Mouse (Mus musculus): ENCODE data around the gene Arhgap27. TPM values are rescaled to one million over a fixed set of nuclear protein-coding genes. Genes with fewer than 3 reads are reported as not detected.
A peak's percentile ranks its signal among the peaks of the same experiment; 100 is the strongest.

Arhgap27 gene
- polyA plus RNA-seq, 1 experiment from 2014 or later = 8.5 TPM

DNA sequence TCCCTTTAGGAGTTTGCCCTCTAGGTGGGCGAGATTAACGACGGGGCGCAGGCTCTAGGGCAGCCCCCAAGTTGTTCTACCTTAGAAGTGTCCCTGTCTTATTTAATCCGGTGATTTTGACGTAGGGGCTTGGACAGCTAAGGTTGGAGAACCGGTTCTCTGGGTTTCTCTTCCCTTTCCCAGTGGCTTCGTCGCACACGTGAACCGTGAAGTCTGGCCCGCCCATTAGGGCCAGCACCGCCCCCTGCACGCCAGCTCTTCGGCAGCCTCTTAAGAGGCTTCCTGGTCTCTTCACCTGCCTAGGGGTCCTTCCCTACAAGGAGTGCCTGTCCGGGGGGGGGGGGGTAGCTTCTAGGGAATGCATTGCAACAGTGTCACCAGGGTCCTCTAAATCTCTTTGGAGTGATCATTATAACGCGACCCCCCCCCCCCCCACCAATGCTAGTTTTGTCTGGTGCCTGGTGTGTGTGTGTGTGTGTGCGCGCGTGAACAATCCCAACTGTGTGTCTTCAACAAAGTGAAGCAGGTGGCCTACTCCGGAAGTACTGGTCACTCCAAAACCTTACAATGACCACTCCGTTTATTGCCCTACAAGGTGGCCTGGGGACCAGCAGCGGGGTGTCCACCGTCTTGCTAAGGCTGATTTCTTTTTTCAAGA, 2.0 kb downstream of the Arhgap27 start:
- Histone ChIP-seq H3K4me2 (ENCODE audit: low read depth, low read length) (peak overlapping the region; percentile 94), H3K9ac (ENCODE audit: low read length) (no peak overlapping the region), H3K9me3 (replicated peaks; ENCODE audit: control insufficient read depth, low read length) (no peaks in the 10 kb centered on the region), H3K27ac (ENCODE audit: low read length) (0 out of 2 replicates have a peak overlapping the region, but pooled peaks have one; percentile 29), H3K27me3 (ENCODE audit: control insufficient read depth, insufficient read depth, low read length) (peaks cover 25% of the 10 kb centered on the region), H3K4me1 (ENCODE audit: control insufficient read depth, insufficient read depth, low read length) (peaks cover 37% of the 10 kb centered on the region), H3K36me3 (ENCODE audit: control insufficient read depth, insufficient read depth) (no peaks in the 10 kb centered on the region), H3K4me3 (ENCODE audit: low read length) (peak overlapping the region; percentile 56)
- ATAC-seq (replicated peaks; ENCODE audit: extremely low read depth, insufficient read depth, low FRiP score) = no peak
- 6% methylated on average over 25 of the region's 25 CpGs for WGBS

- H3K4me1 ChIP-seq (ENCODE audit: control insufficient read depth, insufficient read depth, low read length) = peaks cover 40% of the 10 kb centered on the region
- peaks cover 25% of the 10 kb centered on the region for H3K27me3 ChIP-seq (ENCODE audit: control insufficient read depth, insufficient read depth, low read length)
- peak overlapping the region; percentile 56 for H3K4me3 ChIP-seq (ENCODE audit: low read length)
- H3K27ac ChIP-seq (ENCODE audit: low read length) = no peak overlapping the region
- peak overlapping the region; percentile 94 for H3K4me2 ChIP-seq (ENCODE audit: low read depth, low read length)
- H3K9me3 ChIP-seq (replicated peaks; ENCODE audit: control insufficient read depth, low read length) = no peaks in the 10 kb centered on the region
- H3K9ac ChIP-seq (ENCODE audit: low read length) = peak overlapping the region; percentile 78
- no peaks in the 10 kb centered on the region for H3K36me3 ChIP-seq (ENCODE audit: control insufficient read depth, insufficient read depth)
- WGBS = 4% methylated on average over 48 of the region's 48 CpGs
- 0 out of 2 replicates have a peak, but pooled peaks have one; percentile 0 for ATAC-seq (replicated peaks; ENCODE audit: extremely low read depth, insufficient read depth, low FRiP score)
Observed at GRCm38 (mm10) chr11:103360661-103361081, 2.8 kb downstream of the Arhgap27 start.

DNA sequence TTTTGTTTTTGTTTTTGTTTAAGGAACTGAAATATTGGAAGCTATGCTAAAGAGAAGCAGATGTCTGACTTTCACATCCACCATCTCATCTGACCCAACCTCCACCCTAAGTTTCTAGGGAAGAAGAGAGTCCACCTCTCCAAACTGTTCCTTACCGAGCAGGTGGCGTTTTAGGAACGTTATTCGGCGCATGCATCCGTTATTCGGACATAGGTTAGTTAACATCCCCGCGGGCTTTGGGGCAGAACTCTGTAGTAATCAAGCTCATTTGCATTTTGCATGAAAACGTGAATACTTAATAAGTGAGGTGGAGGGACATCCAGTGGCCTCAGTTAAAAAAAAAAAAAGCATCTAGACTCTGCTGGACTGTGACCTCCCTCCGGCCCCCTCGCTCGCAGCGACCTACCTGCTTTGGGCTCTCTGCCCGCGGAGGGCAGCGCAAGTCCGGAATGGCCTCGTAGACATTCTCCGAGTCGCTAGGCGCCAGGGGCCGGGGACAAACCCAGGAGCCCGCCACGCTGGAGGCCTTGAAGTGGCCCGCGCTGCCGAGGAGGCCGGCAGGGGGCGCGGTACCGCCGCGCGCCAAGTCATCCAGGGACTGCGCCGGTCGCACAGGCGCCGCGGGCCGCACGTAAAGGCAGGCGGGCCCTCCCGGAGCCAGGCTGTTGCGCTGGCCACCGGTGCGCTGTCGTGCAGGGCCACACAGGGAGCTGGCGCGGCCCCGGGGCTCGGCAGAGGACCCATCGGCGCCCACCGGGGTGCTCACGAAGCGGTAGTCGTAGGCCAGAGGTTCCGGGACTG, 3.5 kb downstream of the Arhgap27 start:
- no peak overlapping the region for H3K27ac ChIP-seq (ENCODE audit: low read length)
- H3K4me3 ChIP-seq (ENCODE audit: low read length) = peak overlapping the region; percentile 56
- no peaks in the 10 kb centered on the region for H3K36me3 ChIP-seq (ENCODE audit: control insufficient read depth, insufficient read depth)
- no peaks in the 10 kb centered on the region for H3K9me3 ChIP-seq (replicated peaks; ENCODE audit: control insufficient read depth, low read length)
- peak; percentile 56 for ATAC-seq (replicated peaks; ENCODE audit: extremely low read depth, insufficient read depth, low FRiP score)
- H3K9ac ChIP-seq (ENCODE audit: low read length) = peak overlapping the region; percentile 78
- peaks cover 25% of the 10 kb centered on the region for H3K27me3 ChIP-seq (ENCODE audit: control insufficient read depth, insufficient read depth, low read length)
- peaks cover 42% of the 10 kb centered on the region for H3K4me1 ChIP-seq (ENCODE audit: control insufficient read depth, insufficient read depth, low read length)
- 3% methylated on average over 53 of the region's 60 CpGs for WGBS
- peak overlapping the region; percentile 94 for H3K4me2 ChIP-seq (ENCODE audit: low read depth, low read length)

- Histone ChIP-seq H3K9me3 (replicated peaks; ENCODE audit: control insufficient read depth, low read length) (no peaks in the 10 kb centered on the region), H3K27ac (ENCODE audit: low read length) (no peak overlapping the region), H3K9ac (ENCODE audit: low read length) (no peak overlapping the region), H3K4me1 (ENCODE audit: control insufficient read depth, insufficient read depth, low read length) (peaks cover 42% of the 10 kb centered on the region), H3K4me2 (ENCODE audit: low read depth, low read length) (peak overlapping the region; percentile 94), H3K4me3 (ENCODE audit: low read length) (peak overlapping the region; percentile 56), H3K36me3 (ENCODE audit: control insufficient read depth, insufficient read depth) (no peaks in the 10 kb centered on the region), H3K27me3 (ENCODE audit: control insufficient read depth, insufficient read depth, low read length) (peaks cover 22% of the 10 kb centered on the region)
- WGBS = 4% methylated on average over 22 of the region's 22 CpGs
- no peak for ATAC-seq (replicated peaks; ENCODE audit: extremely low read depth, insufficient read depth, low FRiP score)
Observed at GRCm38 (mm10) chr11:103359122-103359521, 4.4 kb downstream of the Arhgap27 start.

- Histone ChIP-seq H3K27ac (ENCODE audit: low read length) (no peak overlapping the region), H3K4me1 (ENCODE audit: control insufficient read depth, insufficient read depth, low read length) (peaks cover 42% of the 10 kb centered on the region), H3K9ac (ENCODE audit: low read length) (no peak overlapping the region; the same call in 1 of the 2 replicates), H3K36me3 (ENCODE audit: control insufficient read depth, insufficient read depth) (no peaks in the 10 kb centered on the region), H3K9me3 (replicated peaks; ENCODE audit: control insufficient read depth, low read length) (no peaks in the 10 kb centered on the region), H3K4me3 (ENCODE audit: low read length) (no peak overlapping the region), H3K27me3 (ENCODE audit: control insufficient read depth, insufficient read depth, low read length) (peaks cover 21% of the 10 kb centered on the region), H3K4me2 (ENCODE audit: low read depth, low read length) (no peak overlapping the region)
- no peak for ATAC-seq (replicated peaks; ENCODE audit: extremely low read depth, insufficient read depth, low FRiP score)
- 69% methylated on average over 4 of the region's 4 CpGs for WGBS
Observed at GRCm38 (mm10) chr11:103358316-103358715, 5.2 kb downstream of the Arhgap27 start.

DNA sequence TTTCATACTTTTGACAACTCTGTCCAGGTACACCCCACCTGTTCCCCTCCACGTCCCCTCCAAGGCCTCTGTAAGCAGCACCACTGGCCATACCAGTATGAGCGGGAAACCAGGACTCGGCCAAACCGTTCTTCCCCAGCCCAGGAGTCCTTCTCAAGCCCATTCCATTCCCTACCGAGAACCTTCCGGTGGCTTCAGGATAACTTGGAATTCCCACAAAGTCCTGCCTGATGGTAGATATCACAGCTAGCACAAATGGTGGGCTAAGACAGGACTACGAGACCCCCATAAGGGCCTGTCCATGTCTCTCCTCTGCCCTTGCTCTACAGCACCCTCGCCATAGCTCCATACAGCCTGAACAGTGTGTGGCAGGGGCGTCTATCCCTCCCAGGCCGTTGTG, 5.8 kb downstream of the Arhgap27 start:
- 93% methylated on average over 10 of the region's 10 CpGs for WGBS
- H3K4me1 ChIP-seq (ENCODE audit: control insufficient read depth, insufficient read depth, low read length) = peaks cover 39% of the 10 kb centered on the region
- no peak overlapping the region for H3K27ac ChIP-seq (ENCODE audit: low read length)
- H3K9ac ChIP-seq (ENCODE audit: low read length) = no peak overlapping the region
- ATAC-seq (replicated peaks; ENCODE audit: extremely low read depth, insufficient read depth, low FRiP score) = no peak
- H3K4me2 ChIP-seq (ENCODE audit: low read depth, low read length) = no peak overlapping the region
- peaks cover 2% of the 10 kb centered on the region; the same call in 1 of the 2 replicates for H3K36me3 ChIP-seq (ENCODE audit: control insufficient read depth, insufficient read depth)
- peaks cover 21% of the 10 kb centered on the region for H3K27me3 ChIP-seq (ENCODE audit: control insufficient read depth, insufficient read depth, low read length)
- 0 out of 2 replicates have a peak, but pooled peaks cover 2% of the 10 kb centered on the region for H3K9me3 ChIP-seq (replicated peaks; ENCODE audit: control insufficient read depth, low read length)
- H3K4me3 ChIP-seq (ENCODE audit: low read length) = no peak overlapping the region

DNA sequence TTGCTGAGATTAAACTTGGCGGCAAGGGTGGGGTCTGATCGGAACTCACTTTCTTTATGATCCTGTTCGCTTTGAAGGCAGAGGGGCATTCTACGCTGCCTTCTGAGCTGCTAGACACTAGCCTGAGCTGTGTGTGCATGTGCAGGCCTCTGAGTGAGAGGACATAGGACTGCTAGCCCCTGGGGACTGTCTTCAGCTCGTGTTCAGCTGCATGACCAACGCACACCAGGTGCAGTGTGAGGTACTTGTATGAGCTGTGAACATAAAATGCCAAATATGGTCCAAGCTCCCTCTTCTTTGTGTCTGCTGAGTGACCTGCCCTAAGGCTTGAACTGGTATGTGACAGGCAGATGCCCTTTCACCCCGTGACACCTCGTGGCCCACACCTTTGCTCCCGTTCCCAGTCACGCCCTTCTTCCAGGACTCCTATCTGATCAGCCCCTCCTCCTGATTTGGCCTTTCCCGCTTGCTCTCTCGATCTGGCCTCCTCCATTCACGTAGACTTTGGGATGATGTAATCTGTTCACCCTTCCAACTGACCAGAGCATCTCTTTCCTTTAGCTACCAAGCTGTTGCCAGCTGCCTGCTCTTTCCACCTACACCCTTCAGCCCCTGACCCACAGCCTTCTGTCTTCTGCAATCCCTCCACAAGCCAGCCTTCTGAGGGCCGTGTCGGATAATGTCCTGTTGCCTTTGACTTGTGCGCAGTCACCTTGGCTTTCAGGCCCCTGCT, 6.4 kb downstream of the Arhgap27 start:
- Histone ChIP-seq H3K4me3 (ENCODE audit: low read length) (no peak overlapping the region), H3K4me2 (ENCODE audit: low read depth, low read length) (no peak overlapping the region), H3K9ac (ENCODE audit: low read length) (no peak overlapping the region), H3K27ac (ENCODE audit: low read length) (no peak overlapping the region), H3K36me3 (ENCODE audit: control insufficient read depth, insufficient read depth) (peaks cover 2% of the 10 kb centered on the region; the same call in 1 of the 2 replicates), H3K9me3 (replicated peaks; ENCODE audit: control insufficient read depth, low read length) (peaks cover 5% of the 10 kb centered on the region; the same call in 1 of the 2 replicates), H3K27me3 (ENCODE audit: control insufficient read depth, insufficient read depth, low read length) (peaks cover 21% of the 10 kb centered on the region), H3K4me1 (ENCODE audit: control insufficient read depth, insufficient read depth, low read length) (peaks cover 33% of the 10 kb centered on the region)
- ATAC-seq (replicated peaks; ENCODE audit: extremely low read depth, insufficient read depth, low FRiP score) = no peak
- 82% methylated on average over 16 of the region's 16 CpGs for WGBS

GRCm38 (mm10) chr11:103356032-103356571, 7.4 kb downstream of the Arhgap27 start:
- Histone ChIP-seq H3K4me2 (ENCODE audit: low read depth, low read length) (no peak overlapping the region), H3K36me3 (ENCODE audit: control insufficient read depth, insufficient read depth) (peaks cover 2% of the 10 kb centered on the region; the same call in 1 of the 2 replicates), H3K4me1 (ENCODE audit: control insufficient read depth, insufficient read depth, low read length) (peaks cover 23% of the 10 kb centered on the region), H3K9me3 (replicated peaks; ENCODE audit: control insufficient read depth, low read length) (peaks cover 5% of the 10 kb centered on the region; the same call in 1 of the 2 replicates), H3K27me3 (ENCODE audit: control insufficient read depth, insufficient read depth, low read length) (peaks cover 13% of the 10 kb centered on the region), H3K27ac (ENCODE audit: low read length) (no peak overlapping the region), H3K9ac (ENCODE audit: low read length) (no peak overlapping the region), H3K4me3 (ENCODE audit: low read length) (no peak overlapping the region)
- no peak for ATAC-seq (replicated peaks; ENCODE audit: extremely low read depth, insufficient read depth, low FRiP score)
- WGBS = 25% methylated on average over 11 of the region's 11 CpGs
